Mouse (Mus musculus) thymus, postnatal 25 days (tissue): ENCODE measurements around the gene Drd2.

Experiments
- DNase-seq: peaks from one replicate; pipeline ENCODE4 v3.0.0; 2022

The Drd2 gene

DNA sequence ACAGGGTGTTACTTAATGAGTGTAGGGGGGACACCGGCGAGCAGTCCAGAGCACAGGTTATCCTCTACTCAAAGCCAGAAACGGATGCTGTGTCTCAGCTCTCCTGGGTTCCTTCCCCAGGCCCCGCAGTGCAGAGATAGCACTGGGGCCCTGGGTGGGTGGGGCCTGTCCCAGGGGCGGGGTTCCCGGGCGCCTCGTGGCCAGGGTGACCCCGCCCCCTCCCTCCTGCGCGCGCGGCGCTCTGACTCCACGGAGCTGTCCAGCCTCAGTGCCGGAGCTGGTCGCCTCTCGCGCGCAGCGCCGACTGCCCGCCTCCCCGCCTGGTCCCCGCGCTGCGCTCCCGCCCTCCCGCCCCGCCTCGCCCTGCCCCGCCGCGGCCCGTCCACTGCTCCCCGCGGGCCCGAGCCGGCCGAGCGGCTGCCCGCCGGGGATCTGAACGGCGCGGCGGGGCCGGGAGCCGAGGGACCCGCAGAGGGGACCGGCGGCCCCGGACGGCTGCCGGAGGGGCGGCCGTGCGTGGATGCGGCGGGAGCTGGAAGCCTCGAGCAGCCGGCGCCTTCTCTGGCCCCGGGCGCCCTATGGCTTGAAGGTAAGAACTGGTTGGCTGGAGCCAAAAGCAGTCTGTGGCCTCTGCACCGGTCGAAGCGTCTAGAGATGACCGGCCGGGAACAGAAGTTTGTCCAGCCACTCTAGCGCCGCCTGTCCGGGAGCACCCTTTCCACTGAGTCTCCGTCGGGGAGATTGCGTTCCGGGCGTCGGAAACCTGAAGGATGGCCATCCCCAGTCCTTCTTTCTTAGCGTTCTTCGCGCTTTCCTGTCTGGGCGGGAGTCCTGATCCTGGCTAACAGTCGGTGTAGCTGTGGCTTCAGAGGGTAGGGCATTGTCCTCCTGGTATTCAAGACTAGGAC lies at the start of gene Drd2:
Gene Drd2, plus strand, starts transcription at position 492 of the 908 bp plus-strand sequence.
- no peak for DNase-seq

DNA sequence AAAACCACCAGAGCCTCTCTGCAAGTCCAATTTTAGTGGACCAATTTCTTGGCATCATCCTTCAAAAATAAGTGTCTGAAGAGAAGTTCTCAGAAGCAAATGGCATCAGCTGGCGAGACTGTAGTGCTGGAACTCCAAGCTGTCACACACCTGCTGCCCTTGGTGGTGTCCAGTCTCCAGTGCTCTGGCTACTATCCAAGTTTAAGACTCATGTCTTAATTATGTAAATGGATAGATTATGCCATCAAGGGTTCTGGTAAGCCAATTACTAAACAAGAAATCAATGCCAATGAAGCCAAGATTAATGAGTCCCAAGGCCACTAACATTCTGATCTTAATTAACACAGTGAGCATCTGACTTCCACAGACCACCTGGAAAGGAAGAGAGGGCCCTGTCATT lies 45.3 kb upstream of the Drd2 start:
- DNase-seq, result no peak

DNA sequence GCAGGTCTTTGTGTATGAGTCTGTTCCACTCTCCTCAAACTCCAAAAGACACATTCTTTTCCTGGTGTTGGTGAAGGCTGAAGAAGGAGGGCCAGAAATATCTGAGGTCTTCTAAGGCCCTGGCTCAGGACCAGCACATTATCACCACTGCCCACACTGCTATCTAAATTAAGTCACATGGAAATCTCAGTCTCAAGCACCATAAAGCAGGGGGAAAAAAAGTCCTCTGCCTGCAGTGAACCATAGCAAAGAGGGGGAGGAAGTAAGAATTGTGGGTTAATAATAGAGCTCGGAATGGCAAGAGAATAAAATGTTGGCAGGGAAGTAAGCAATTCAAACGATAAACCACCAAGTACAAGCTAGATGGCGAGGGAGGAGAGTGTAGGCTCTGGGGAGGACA lies 32.9 kb upstream of the Drd2 start:
- DNase-seq, result no peak

DNA sequence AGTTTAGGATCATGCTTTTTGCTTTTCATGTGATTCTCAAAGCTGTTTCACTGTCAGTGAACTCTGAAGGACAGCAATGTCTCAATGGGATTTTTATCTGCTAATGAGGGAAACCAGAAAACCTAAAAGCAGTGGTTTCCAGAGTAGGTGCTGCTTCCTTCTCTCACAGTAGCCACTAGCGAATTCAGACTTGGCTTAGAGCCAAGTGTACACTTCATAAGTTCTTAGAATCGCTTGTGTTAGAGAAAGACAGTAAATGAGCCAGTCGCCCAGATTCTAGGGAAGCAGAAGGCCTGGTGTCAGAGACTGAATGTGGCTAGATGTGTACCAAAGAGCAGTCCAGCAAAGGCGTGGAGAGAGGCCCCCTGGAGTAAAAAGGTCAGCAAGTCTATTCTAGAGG lies 29.6 kb upstream of the Drd2 start:
- no peak for DNase-seq

DNA sequence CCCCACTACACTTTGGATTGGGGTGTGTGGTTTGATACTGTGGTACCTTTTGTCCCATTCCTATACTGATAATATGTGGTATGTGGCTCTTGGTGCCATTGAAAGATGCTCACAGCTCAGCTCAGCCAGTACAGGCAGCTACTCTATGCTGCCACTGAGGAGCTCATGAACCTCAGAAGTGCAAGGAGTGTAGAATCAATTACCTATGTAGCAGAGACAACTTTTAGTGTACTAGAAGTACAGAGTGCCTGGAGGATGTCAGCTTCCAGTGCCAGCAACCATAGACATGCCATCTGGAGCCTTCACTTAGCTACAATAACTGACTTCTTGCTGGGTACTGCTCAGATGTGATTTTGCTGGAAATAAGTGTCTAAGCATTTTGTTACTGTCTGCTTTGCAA lies 21.8 kb upstream of the Drd2 start:
- no peak for DNase-seq

DNA sequence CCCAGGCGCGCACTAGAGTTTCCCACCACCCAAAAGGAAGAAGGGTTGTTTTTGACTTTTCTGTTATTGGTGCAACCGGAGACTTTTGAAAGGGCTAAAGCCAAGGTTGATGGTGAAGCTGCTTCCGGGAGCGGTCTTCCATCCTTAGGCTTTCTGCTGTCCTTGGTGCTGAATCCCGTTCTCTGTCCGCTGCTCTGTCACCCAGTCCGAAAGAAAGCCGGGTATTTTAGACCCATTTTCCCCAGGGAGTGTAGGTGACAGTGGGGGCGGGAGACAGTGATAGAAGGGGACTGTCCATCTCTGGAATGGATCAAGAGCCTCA lies 578 bp downstream of the Drd2 start:
- peak; percentile 3 for DNase-seq

DNA sequence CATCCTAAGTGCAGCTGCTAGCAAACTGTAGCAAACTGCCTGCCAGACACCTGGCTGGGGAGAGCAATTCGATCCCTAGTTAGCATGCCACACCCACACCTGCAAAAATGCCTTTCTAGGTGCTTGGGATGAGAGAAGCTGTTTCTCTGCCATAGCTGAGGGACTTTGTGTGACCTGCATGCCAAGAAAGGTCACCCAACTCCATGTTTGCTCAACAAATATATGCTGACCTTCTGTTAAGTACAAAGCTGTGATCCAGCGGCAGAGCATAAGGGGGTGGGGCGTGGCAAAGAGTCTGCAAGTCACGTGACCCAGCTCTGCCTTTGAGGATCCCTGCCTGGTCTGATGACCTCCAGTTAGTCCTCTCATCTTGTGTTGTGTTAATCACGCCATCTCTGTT lies 25.3 kb downstream of the Drd2 start:
- DNase-seq, result no peak

DNA sequence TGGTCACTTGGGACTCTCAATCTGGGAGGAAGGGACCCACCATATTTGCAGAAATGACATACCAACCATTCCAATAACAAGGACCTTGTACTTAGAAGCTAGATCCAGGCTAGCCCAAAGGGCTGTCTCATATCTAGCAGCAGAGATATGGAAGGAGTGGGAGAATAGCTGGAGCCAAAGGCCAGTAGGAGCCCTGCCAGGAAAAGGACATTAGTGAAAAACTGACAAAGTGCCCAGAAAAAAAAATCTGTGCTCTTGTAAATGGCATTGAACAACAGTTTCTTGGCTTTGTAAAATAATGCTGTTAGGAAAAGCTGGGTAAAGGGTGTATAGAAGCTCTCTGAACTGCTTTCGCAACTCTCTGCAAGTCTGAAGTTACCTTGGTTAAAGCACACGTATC lies 33.5 kb downstream of the Drd2 start:
- no peak for DNase-seq

DNA sequence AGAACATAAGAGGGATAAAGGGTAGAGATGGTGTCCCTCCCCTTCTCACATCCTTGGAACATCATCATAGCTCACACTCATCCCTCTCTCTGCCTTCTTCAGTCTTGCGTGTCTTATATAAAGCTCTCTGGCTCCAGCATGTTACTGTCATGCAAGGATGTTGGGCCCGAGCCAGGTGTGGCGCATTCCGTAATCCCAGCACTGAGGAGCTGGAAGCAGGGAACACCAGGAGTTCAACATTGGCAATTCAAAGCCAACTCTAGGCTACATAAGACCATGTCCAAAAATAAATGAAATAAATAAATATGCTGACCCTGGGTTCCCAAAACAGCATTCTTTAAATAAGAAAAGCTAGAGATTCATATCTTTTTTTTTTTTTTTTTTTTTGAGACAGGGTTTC lies 39.5 kb downstream of the Drd2 start:
- no peak for DNase-seq

DNA sequence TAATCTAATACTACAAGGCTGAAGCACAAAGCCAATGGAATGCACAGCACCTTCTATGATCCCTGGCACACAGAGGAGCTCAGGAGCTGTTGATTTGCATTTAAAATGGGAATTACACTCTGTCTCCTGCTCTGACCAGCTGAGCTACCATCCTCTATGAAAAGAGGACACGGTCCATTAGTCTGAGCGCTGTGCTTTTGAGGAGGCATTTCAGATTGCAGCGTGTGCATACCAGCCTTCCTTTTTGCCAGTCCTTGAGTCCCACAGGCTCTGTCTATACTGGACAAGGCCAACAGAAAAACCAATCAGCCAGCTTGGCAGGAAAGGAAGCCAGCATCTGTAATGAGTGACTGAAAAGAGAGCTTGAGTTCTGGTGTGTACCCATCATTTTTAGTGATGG lies 43.6 kb downstream of the Drd2 start:
- DNase-seq, result no peak

DNA sequence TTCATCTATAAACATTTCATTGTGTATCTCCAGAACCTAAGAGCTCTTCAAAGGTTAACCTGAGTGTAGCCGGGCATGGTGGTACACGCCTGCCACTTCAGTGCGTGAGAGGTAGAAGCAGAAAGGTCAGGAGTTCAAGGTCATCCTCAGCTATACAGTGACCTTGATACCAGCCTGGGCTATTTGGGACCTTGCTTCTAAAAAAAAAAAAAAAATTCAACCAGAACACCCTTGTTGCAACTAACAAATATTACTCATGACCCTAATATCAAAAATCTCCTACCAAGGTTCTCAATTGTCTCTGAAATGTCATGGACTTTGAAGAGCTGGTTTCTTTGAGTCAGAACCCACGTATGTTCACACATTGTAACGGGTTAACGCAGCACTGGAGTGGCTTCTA lies 44.4 kb downstream of the Drd2 start:
- no peak for DNase-seq

DNA sequence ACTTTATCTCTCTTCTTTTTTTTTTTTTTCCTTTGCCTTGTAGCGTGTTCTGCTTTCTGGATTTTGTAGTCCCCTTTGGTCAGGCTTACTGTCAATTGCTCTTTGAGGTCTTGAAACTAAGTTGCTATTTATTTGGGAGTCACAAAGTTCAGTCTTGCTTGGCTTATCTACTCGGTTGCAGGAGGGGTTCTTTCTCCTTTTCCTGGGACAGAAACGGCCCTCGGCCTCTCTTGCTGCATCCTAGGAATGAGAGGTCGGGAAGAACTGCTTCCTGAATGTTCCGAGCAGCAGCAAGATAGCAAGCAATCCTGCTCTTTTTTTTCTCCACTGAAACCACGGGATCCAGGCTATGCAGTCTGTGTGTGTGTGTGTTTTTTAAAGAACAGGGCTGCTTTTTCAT lies 44.9 kb downstream of the Drd2 start:
- DNase-seq, result no peak

DNA sequence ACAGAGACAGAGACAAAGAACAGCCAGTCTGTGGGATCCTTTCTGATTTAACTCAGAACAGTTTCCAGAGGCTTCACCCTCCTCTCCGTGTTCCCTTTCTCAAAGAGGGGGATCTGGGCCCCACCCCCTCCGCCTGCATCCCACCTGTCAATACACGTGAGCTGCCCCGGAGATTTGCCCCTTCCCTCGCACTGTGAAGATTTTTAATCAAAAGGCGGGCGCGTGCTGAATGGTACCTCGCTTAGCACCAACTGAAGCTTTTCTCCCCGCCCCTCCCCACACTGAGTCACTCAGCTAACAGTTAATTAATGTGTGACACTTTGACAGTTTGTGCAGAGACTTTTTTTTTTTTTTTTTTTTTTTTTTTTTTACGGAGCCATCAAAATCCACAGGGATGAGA lies 45.7 kb downstream of the Drd2 start:
- no peak for DNase-seq

DNA sequence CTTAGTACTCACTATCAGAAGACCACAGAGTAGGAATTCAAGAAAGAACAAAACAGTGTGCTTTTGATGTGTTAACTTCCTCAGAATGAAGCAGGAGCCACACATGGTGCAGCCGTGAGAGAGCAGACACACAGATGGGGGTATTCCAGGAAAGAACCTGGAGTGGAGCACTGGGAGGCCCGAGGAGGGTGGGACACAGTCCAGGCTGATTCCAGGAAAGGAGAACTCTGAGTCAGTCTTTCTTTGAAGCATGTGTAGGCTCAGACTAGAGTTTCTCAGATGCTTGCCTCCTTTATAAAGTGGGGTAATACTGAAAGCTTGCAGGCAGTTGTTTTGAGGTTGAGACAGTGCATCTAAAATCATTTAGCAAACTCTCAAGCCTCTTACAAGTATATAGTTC lies 51.8 kb downstream of the Drd2 start:
- no peak for DNase-seq

DNA sequence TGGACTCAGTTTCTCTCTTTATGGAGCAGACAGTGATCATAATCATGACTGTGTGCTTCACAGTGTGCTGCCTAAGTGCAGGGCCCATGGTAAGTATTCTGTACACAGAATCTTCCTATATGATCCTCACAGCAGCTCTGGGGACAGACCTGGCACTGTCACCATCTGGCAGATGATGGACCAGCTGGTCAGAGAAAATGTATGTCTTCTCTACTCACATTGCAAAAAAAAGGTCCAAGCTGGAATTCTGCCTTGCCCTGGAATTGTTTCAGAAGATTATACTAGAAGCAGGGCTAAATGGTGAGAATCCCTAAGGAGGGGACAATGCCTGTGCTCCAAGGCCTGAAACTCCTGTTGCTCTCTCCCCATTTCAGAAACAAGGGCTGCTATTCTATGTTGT lies 55.6 kb downstream of the Drd2 start:
- no peak for DNase-seq

DNA sequence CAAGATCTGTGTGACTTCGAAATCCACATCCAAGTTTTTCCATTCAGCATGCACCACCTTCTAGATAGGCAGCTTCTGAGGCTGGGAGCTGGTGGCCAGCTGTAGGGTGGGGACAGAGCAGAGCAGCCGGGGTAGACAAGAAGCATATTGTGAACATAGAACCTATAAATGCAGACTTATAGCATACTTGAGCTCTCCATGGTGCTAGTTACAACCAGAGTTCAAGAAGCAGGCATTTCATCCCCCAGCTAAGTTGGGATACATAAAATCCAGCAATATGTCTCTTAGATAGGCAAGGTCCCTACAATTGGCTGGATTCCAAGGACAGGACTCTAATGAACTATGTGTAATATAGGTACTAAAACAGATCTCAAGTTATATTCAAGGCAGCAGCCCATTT lies 63.3 kb downstream of the Drd2 start:
- DNase-seq, result no peak

DNA sequence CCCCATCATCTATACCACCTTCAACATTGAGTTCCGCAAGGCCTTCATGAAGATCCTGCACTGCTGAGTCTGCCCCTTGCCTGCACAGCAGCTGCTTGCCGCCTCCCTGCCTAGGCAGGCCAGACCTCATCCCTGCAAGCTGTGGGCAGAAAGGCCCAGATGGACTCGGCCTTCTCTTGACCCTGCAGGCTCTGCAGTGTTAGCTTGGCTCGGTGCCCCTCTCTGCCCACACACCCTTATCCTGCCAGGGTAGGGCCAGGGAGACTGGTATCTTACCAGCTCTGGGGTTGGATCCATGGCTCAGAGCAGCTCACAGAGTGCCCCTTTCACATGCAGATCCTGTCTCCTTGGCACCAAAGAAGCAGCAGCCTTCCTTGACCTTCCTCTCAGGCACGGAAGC lies 66.6 kb downstream of the Drd2 start:
- no peak for DNase-seq

DNA sequence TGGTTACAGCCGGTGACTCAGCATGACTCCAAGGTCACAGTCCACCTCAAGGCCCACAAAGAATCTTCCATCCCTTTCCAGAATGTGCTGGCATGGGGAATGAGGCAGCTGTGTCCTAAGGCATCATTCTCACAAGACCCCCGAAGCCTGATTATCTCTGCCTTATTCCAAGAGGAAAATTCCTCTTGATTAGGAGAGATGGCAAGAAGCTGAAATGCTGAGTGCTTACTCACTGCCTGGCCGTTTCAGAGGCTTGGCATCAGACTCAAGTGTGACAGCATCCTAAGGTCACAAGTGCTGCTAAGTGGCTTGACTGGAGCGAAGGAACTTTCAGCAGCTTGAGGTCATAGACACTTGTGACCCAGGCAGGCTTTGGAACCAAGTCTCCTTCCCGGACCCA lies 70.2 kb downstream of the Drd2 start:
- DNase-seq, result no peak

DNA sequence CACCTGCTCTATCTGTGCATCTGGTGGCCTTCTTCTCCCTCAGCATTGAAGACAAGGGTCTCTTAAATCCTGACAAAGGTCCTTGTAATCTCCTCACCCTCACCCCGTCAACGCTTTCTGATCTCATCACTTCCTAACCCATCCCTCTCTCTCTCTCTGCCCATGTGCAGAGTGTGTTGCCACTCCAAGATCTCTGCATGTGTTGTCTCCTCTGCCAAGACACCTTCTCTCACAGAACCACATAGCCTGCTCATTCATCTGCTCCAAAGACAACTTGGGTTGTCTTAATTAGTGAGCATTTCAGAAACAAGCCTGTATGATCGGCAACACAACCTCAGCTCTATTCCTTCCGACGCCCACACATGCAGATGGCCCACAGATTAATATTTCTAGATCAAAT lies 83.4 kb downstream of the Drd2 start:
- no peak for DNase-seq

DNA sequence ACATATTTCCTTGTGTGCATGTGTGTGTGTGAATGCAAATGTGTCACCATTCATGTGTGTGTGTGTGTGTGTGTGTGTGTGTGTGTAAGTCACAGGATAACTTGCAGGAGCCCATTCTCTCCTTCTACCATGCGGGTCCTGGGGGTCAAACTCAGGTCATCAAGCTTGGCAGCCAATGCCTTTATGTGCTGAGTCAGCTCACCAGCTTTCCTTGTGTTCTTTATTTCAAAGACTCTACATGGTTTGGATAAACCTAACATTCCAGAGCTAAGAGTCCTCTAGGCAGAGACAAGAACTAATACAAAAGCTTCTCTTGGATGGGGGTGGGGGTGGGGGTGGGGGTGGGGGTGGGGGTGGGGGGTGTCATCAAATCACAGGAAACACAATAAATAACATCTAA lies 85.2 kb downstream of the Drd2 start:
- DNase-seq, result no peak

DNA sequence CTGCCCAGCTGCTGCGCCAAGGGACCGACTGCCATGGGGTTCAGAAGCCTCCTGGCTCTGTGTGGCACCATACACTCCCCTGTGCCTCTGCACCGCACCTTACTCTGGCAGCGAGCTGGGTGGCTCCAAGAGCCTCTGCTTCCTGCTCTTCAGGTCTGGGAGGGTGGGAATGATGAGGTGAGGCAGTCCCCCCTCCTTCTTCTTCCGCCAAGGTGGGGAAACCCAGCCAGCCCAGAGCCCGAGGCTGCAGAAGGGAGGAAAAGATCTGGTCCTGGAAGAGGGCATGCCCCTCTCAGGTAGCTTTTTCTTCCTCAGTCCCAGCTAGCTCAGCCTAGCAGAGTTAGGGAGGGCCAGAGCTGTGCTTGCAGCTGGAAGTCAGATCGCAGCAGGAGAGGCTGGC lies 86.5 kb downstream of the Drd2 start, which contains the start of gene Ankk1:
Gene Ankk1, minus strand, starts transcription at position 101 of the 400 bp plus-strand sequence.
- no peak for DNase-seq

DNA sequence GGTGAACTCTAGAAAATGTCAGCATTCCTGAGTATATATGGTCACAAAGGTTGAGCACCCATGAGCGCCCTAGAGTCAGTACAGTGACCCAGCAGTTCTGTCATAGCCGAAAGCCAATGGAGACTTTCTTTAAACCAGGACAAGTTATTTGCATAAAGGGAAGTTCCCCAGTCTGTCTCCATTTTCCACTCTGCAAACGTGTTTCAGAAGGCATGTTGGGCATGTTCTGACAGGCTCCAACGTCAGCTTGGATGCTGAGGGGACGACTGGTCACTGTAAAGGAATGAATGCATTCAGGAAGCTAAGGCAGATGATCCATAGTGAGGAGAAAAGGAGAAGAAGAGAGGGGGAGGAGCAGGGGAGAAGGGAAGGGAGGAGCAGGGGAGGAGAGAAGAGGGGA lies 87.1 kb downstream of the Drd2 start:
- no peak for DNase-seq

DNA sequence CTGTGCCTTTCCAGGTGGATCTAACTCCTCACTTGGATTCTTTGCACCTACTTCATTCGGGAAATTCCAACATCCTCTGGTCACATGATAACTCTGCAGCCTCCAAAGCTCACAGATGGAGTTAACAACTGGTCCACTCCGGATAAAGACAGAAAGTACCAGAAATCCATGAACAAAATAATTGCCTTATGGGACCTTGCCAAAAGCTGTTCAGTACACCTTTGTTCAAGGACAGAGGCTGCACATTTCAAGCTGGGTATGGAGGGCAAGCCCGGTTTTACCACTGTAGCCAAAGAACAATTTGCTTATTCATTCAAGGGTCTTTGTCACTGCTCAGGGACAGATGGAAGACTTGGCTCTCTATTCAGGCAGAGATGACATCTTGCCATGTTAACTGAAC lies 102.2 kb downstream of the Drd2 start:
- DNase-seq, result no peak

DNA sequence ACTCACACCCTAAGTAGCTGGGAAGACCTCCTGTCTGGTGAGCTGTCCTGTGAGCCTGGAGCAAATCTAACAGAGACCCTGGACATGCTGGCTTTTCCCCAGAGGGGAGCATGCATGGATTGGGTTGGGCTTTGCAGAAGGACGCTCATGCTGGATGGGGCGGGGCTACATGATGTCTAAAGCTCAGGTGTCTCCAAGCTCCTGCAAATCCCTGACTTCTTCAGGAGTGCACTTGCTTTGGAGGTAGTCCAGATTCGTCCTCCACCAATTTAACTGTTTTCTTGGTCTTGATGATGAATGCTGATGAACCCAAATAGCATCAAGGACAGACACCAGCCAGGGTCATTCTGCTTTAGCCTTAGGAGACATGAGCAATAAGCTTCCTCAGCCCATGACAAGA lies 110.1 kb downstream of the Drd2 start:
- no peak for DNase-seq

DNA sequence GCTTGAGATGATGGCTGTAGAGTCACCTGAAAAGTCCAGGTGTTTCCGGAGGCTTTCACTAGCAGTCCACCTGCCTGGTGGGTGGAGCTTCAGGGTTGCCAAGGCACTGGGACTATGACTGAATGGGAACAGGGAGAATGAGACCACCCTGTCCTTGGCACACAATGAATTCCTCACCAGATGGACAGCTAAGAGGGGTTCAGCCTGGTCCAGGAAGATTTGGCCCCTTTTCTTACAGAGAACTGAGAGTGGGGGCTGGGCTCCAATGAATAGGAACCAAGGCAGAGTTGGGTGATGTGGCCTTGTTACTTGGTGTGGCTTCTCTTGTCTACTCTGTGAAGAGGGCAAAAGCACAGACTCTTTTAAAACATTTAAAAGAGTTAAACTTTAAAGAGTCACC lies 112.0 kb downstream of the Drd2 start:
- no peak for DNase-seq
